Mouse (Mus musculus) liver, embryonic 12.5 days (tissue): Measurements from ENCODE around the gene Uqcrq. TPM values are rescaled to one million over a fixed set of nuclear protein-coding genes. Genes with fewer than 3 reads are reported as not detected.

ENCODE experiments used
- ATAC-seq: fragments of 200-750 bp; cut with Nextera tagmentation; 2 replicates; pipeline ENCODE4 v1.8.0; 2017; ENCODE audit warnings: moderate number of reproducible peaks, mild to moderate bottlenecking, moderate library complexity
- H3K27ac ChIP-seq: fragments of 300-500 bp; sonication (generic); 2 replicates; pipeline ENCODE4 v1.5.1; 2016; ENCODE audit warnings: mild to moderate bottlenecking
- H3K27me3 ChIP-seq: fragments of 300-500 bp; sonication (generic); replicated peaks from 2 replicates; pipeline ENCODE4 v1.6.1; 2016; ENCODE audit warnings: mild to moderate bottlenecking, moderate library complexity
- H3K36me3 ChIP-seq: fragments of 300-500 bp; sonication (generic); 2 replicates; pipeline ENCODE4 v1.6.1; 2016; ENCODE audit warnings: mild to moderate bottlenecking, moderate library complexity
- H3K4me1 ChIP-seq: fragments of 300-500 bp; sonication (generic); 2 replicates; pipeline ENCODE4 v1.6.1; 2016
- H3K4me2 ChIP-seq: fragments of 300-500 bp; sonication (generic); 2 replicates; pipeline ENCODE4 v1.6.1; 2016; ENCODE audit warnings: mild to moderate bottlenecking, moderate library complexity
- H3K4me3 ChIP-seq: fragments of 300-500 bp; sonication (generic); 2 replicates; pipeline ENCODE4 v1.5.1; 2016; ENCODE audit warnings: mild to moderate bottlenecking, moderate library complexity
- H3K9ac ChIP-seq: fragments of 300-500 bp; sonication (generic); 2 replicates; pipeline ENCODE4 v1.6.1; 2016; ENCODE audit warnings: mild to moderate bottlenecking, moderate library complexity
- H3K9me3 ChIP-seq: fragments of 300-500 bp; sonication (generic); replicated peaks from 2 replicates; pipeline ENCODE4 v1.6.1; 2016; ENCODE audit warnings: mild to moderate bottlenecking, moderate library complexity
- WGBS: fragments of 180-500 bp; shearing (Covaris S2); methylation state at CpG from one replicate; pipeline ENCODE4 v1.1.7; 2016; ENCODE audit not compliant: insufficient replicate concordance; 5-methylcytosine and 5-hydroxymethylcytosine counted together
- polyA plus RNA-seq: library from polyadenylated mRNA; unstranded; fragments of >200 nt; fragmentation: Nextera tagmentation; extraction: Ambion mirVana; gene quantifications from 2 replicates; pipeline ENCODE4 v1.2.1, GENCODE M21; 2016

Gene Uqcrq
- polyA plus RNA-seq, 1 experiment from 2014 or later: 664 TPM

GRCm38 (mm10) chr11:53447996-53448395 is 17.4 kb upstream of the Uqcrq start:
- WGBS: 78% methylated on average over 8 of the region's 8 CpGs
- H3K27me3 ChIP-seq: peaks cover 42% of the 10 kb centered on the region
- no peak overlapping the region for H3K4me2 ChIP-seq
- H3K4me3 ChIP-seq: no peak overlapping the region
- H3K4me1 ChIP-seq: peaks cover 14% of the 10 kb centered on the region
- no peaks in the 10 kb centered on the region for H3K36me3 ChIP-seq
- H3K27ac ChIP-seq: no peak overlapping the region
- no peak overlapping the region for H3K9ac ChIP-seq
- H3K9me3 ChIP-seq: no peaks in the 10 kb centered on the region
- no peak for ATAC-seq

GRCm38 (mm10) chr11:53446183-53446582 is 15.6 kb upstream of the Uqcrq start:
- H3K4me3 ChIP-seq: no peak overlapping the region
- ATAC-seq: peak; percentile 66
- no peaks in the 10 kb centered on the region for H3K36me3 ChIP-seq
- H3K27ac ChIP-seq: 0 out of 2 replicates have a peak overlapping the region, but pooled peaks have one; percentile 40
- H3K9ac ChIP-seq: no peak overlapping the region
- 84% methylated on average over 13 of the region's 13 CpGs for WGBS
- H3K27me3 ChIP-seq: peaks cover 24% of the 10 kb centered on the region
- H3K9me3 ChIP-seq: no peaks in the 10 kb centered on the region
- H3K4me1 ChIP-seq: peaks cover 32% of the 10 kb centered on the region
- H3K4me2 ChIP-seq: no peak overlapping the region

DNA sequence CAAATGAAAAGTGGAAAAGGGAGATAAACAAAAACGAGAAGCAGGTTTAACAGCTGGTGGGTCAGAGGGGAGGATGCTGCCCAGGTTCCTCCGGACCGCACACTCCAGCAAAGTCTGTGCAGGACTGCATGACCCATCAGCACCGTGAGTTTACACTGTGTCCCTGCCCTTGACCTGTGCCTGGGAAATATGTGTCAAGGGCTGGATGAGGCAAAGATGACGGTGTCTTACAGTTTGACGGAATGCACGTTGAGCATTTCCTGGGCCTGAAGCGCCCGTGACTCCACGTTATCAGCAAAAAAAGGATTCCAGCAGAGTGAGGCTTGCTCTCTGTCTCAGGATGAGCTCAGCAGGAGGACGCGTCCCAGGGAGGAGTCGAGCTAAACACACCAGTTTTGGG is 14.9 kb upstream of the Uqcrq start:
- Histone ChIP-seq H3K9ac (no peak overlapping the region), H3K36me3 (no peaks in the 10 kb centered on the region), H3K4me3 (no peak overlapping the region), H3K4me2 (no peak overlapping the region), H3K4me1 (peaks cover 31% of the 10 kb centered on the region), H3K27ac (peak overlapping the region; percentile 40; the same call in 1 of the 2 replicates), H3K27me3 (peaks cover 18% of the 10 kb centered on the region), H3K9me3 (no peaks in the 10 kb centered on the region)
- no peak for ATAC-seq
- 56% methylated on average over 13 of the region's 13 CpGs for WGBS

GRCm38 (mm10) chr11:53443861-53444260 is 13.2 kb upstream of the Uqcrq start:
- Histone ChIP-seq H3K9ac (no peak overlapping the region), H3K4me3 (no peak overlapping the region), H3K9me3 (no peaks in the 10 kb centered on the region), H3K36me3 (no peaks in the 10 kb centered on the region), H3K4me2 (no peak overlapping the region), H3K4me1 (peaks cover 25% of the 10 kb centered on the region), H3K27me3 (peaks cover 4% of the 10 kb centered on the region; the same call in 1 of the 2 replicates), H3K27ac (no peak overlapping the region)
- ATAC-seq: peak; percentile 43; the same call in 1 of the 2 replicates
- WGBS: 19% methylated on average over 6 of the region's 6 CpGs

DNA sequence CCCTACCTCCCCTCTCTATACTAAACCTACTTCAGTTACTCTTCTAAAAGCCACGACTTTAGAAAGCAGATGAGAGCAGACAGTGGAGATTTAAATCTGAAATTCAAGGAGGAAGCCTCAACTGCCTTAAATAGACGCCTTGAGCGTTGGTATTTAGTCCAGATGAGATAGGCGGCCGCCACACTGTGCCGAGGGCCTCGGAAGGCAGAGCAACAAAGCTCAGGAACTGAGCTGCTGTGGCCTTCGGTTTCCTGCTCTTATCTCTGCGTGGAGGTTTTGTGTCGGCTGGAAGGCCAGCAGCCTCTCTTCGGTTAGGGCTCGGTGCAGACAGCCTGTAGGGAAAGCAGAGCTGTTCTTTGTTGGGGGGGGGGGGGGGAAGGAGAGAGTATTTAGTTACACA is 11.3 kb upstream of the Uqcrq start:
- Histone ChIP-seq H3K4me1 (peaks cover 25% of the 10 kb centered on the region), H3K36me3 (no peaks in the 10 kb centered on the region), H3K27me3 (peaks cover 5% of the 10 kb centered on the region; the same call in 1 of the 2 replicates), H3K4me2 (peak overlapping the region; percentile 51), H3K9ac (no peak overlapping the region), H3K9me3 (no peaks in the 10 kb centered on the region), H3K4me3 (0 out of 2 replicates have a peak overlapping the region, but pooled peaks have one; percentile 1), H3K27ac (peak overlapping the region; percentile 53; the same call in 1 of the 2 replicates)
- ATAC-seq: peak; percentile 31
- under 1% methylated on average over 12 of the region's 12 CpGs for WGBS

GRCm38 (mm10) chr11:53436338-53436737 is 5.7 kb upstream of the Uqcrq start:
- Histone ChIP-seq H3K27me3 (peaks cover 5% of the 10 kb centered on the region; the same call in 1 of the 2 replicates), H3K4me2 (no peak overlapping the region), H3K27ac (no peak overlapping the region), H3K4me1 (peaks cover 35% of the 10 kb centered on the region), H3K9ac (no peak overlapping the region), H3K36me3 (no peaks in the 10 kb centered on the region), H3K9me3 (no peaks in the 10 kb centered on the region), H3K4me3 (no peak overlapping the region)
- ATAC-seq: no peak
- whole genome bisulfite sequencing: 64% methylated on average over 6 of the region's 6 CpGs

- WGBS: 54% methylated on average over 8 of the region's 8 CpGs
- H3K9ac ChIP-seq: no peak overlapping the region
Observed at GRCm38 (mm10) chr11:53435504-53435903, 4.9 kb upstream of the Uqcrq start.

DNA sequence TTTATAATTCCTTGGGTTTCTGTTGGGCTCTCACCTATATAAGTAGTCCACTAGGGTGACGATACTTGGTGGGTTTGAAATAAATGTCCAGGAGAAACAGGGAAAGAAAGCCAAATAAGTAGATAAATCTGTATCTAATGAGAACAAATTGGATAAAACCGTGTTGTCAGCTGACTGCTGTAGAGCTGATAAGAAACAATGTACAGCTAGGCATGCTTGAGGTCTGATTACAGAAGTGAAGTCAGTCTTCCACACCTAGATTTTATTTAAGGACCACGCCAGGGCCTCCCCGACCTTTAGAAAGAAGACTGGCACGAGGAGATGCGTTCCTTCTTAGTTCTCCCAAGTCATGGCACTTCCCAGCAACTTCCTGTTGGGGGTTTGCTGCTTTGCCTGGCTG is 2.4 kb upstream of the Uqcrq start:
- Histone ChIP-seq H3K27me3 (peaks cover 5% of the 10 kb centered on the region; the same call in 1 of the 2 replicates), H3K4me3 (0 out of 2 replicates have a peak overlapping the region, but pooled peaks have one; percentile 4), H3K9ac (peak overlapping the region; percentile 29; the same call in 1 of the 2 replicates), H3K36me3 (peaks cover 12% of the 10 kb centered on the region), H3K27ac (0 out of 2 replicates have a peak overlapping the region, but pooled peaks have one; percentile 24), H3K9me3 (no peaks in the 10 kb centered on the region), H3K4me1 (peaks cover 53% of the 10 kb centered on the region), H3K4me2 (peak overlapping the region; percentile 38)
- 18% methylated on average over 6 of the region's 6 CpGs for WGBS
- no peak for ATAC-seq

More at GRCm38 (mm10) chr11:53435504-53435903, 4.9 kb upstream of the Uqcrq start:
- no peak for ATAC-seq
- Histone ChIP-seq H3K4me3 (no peak overlapping the region), H3K4me2 (no peak overlapping the region), H3K36me3 (no peaks in the 10 kb centered on the region), H3K27me3 (peaks cover 5% of the 10 kb centered on the region; the same call in 1 of the 2 replicates), H3K4me1 (peaks cover 35% of the 10 kb centered on the region), H3K27ac (no peak overlapping the region), H3K9me3 (no peaks in the 10 kb centered on the region)

GRCm38 (mm10) chr11:53431347-53432056 is 871 bp upstream of the Uqcrq start:
- Histone ChIP-seq H3K9ac (peak overlapping the region; percentile 55), H3K27ac (peak overlapping the region; percentile 90), H3K4me2 (peak overlapping the region; percentile 90), H3K4me1 (peaks cover 52% of the 10 kb centered on the region), H3K4me3 (peak overlapping the region; percentile 99), H3K9me3 (no peaks in the 10 kb centered on the region), H3K36me3 (peaks cover 20% of the 10 kb centered on the region), H3K27me3 (no peaks in the 10 kb centered on the region)
- 6% methylated on average over 9 of the region's 9 CpGs for WGBS
- ATAC-seq: peak; percentile 22

DNA sequence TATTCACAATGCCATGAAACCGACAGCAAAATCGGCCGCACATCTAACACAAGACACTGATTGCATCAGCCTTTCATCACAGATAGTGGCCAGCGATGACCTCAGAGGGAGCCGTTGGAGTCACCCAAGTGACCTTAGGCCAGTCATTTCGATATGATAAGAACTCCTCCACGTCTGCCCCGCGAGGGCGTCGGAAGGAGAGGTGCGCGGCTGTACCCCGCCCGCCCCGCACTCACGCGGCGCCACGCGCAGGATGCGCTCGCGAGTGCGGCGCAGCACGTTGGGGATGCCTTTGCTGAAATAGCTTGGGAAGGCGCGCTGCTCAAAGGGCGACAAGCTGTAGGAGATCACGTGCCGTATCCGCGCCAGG is 346 bp downstream of the Uqcrq start:
- Histone ChIP-seq H3K4me2 (peak overlapping the region; percentile 90), H3K9me3 (no peaks in the 10 kb centered on the region), H3K27me3 (no peaks in the 10 kb centered on the region), H3K9ac (peak overlapping the region; percentile 87), H3K36me3 (peaks cover 23% of the 10 kb centered on the region), H3K4me1 (peaks cover 45% of the 10 kb centered on the region), H3K4me3 (peak overlapping the region; percentile 99), H3K27ac (peak overlapping the region; percentile 90)
- ATAC-seq: peak; percentile 39
- under 1% methylated on average over 34 of the region's 34 CpGs for WGBS

DNA sequence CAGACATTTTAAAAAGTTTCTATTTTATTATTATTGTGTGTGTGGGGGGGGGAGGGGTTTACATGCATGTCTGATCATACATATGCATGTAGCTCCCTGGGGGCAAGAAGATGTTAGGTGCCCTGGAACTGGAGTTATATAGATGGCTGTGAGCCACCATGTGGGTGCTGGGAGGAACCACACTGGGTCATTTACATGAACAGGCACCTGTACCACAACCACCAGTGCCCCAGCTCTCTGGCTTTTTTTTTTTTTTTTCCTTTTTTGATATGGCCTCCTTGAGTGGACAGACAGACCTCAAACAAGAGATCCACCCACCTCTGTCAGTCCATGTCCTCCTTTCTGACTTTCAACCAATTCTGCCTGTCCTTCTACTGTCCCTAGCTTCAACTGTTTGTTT is 1.4 kb downstream of the Uqcrq start:
- Histone ChIP-seq H3K9ac (peak overlapping the region; percentile 87), H3K36me3 (peaks cover 23% of the 10 kb centered on the region), H3K27me3 (no peaks in the 10 kb centered on the region), H3K4me3 (peak overlapping the region; percentile 99), H3K27ac (no peak overlapping the region; the same call in 1 of the 2 replicates), H3K4me1 (peaks cover 45% of the 10 kb centered on the region), H3K9me3 (no peaks in the 10 kb centered on the region), H3K4me2 (peak overlapping the region; percentile 90)
- no peak for ATAC-seq

GRCm38 (mm10) chr11:53428716-53429057 is 1.9 kb downstream of the Uqcrq start:
- H3K9me3 ChIP-seq: no peaks in the 10 kb centered on the region
- no peak overlapping the region for H3K4me3 ChIP-seq
- H3K9ac ChIP-seq: no peak overlapping the region
- H3K27me3 ChIP-seq: no peaks in the 10 kb centered on the region
- no peak for ATAC-seq
- peaks cover 44% of the 10 kb centered on the region for H3K4me1 ChIP-seq
- H3K4me2 ChIP-seq: no peak overlapping the region
- H3K27ac ChIP-seq: no peak overlapping the region
- 89% methylated on average over 5 of the region's 5 CpGs for WGBS
- peaks cover 23% of the 10 kb centered on the region for H3K36me3 ChIP-seq
